Mouse (Mus musculus): ENCODE measurements around the gene Prkcg.

The Prkcg gene

DNA sequence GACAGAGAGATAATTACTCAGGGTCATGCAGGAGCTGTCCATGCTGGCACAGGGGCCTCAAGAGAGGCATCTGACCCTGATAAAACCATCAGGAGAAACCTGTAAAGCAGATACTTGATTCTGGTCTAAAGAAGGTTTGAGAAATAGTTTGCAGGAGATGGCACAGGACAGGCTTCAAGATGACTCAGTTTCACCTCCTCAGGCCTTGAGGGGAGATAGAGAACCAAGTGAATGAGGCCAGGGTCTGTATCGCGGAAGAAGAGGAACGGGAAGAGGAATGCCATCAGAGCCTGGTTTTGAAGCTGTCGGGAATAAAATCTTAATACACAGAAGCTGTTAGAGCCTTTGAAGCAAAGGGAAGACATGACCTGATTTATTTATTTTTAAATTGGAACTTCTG is 28.7 kb downstream of the Prkcg start:
- DNase-seq (ENCODE audit: low read depth) = no peak

DNA sequence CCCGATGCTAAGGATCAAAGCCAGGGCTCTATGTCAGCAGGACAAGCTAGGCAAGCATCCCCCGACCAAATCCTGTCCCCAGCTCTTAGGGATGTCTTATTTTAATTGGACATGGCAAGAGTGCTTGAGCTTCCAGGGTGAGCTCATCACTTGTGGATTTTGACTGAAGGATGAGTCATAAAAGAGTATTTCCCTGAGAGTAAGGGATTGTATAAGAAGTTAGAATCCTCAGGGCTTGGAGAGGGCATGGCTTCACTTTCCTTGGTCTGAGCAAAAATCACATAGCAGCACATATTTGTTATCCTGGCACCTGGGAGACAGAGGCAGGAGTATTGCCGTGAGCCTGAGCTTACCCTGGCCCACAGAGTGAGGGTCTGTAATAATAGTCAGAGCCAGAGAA is 31.9 kb downstream of the Prkcg start:
- no peak for DNase-seq (ENCODE audit: low read depth)

DNA sequence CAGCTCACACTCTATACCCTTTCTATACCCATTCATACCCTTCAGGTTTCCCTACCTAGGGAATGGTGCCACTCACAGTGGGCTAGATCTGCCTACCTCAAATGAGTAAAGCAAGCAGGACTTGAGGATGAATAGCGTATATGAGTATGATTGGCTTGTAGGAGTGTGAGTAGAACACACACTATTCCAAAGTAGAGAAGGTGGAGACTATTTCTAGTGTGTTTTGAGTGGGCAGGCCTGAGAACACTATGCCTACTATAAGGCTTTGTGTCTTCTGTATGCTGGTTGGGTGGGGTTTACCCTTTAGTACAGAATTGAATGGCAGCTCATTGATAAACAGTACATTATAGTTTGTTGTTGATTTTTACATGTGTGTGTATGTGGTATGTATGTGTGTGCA is 34.8 kb downstream of the Prkcg start:
- DNase-seq (ENCODE audit: low read depth) = no peak

DNA sequence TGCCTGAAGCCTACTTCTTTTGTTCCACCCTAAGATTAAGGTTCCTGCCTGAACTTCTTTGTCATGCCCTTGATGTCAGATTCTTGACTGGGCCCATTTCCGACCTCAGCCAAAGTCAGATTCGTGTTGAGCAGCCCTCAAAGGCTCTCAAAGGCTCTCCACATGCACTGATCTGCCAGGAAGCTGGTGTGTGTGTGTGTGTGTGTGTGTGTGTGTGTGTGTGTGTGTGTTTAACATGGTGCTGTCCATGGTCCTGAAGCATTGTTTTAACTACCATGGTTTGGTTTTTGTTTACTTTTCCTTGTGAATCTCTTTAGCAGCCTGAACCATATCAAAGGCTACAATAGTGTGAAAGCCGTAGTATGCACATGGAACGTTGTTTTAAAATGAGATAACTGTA is 39.0 kb downstream of the Prkcg start:
- DNase-seq (ENCODE audit: low read depth) = no peak

DNA sequence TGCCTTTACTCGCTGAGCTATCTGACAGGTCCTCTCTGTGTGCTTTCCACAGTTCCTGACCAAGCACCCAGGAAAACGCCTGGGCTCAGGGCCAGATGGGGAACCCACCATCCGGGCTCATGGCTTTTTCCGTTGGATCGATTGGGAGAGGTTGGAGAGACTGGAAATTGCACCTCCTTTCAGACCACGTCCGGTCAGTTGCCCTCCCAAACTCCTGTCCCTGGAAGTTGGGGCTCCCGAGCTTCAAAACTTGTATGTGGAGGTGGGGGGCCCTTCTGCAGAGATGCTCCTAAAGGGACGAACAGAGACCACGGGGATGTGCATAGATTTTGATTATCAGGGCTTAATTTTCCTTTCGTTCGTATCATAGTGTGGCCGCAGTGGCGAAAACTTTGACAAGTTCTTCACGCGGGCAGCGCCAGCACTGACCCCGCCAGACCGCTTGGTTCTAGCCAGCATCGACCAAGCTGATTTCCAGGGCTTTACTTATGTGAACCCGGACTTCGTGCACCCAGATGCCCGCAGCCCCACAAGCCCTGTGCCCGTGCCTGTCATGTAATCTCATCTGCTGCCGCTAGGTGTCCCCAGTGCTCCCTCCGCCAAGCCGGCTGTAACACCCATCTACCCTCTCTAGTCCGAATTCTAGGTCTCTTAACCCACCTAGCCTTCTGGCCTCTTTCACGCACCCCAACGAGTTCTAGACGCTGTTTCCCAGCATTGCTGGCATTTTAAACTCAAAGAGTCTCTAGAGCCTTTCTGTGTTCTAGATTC is 41.0 kb downstream of the Prkcg start:
- peak; percentile 22 for DNase-seq (ENCODE audit: low read depth)

DNA sequence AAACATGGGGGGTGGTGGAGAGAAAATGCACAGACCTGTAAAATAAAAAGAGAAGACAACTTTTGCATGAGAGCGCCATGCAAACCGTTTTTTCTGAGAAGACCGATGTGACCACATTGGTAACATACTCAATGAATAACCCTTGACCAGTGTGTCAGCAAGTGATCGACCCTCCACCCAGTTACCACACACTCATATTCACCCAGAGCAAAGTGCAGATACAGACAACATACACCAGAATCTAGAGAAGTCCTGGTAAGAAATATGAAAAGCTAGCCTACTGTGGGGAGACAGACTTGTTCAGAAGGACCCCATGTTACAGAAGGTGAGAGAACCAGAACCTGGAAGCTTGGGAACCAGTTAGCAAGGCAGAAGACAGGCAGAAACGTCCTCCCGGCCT is 42.2 kb downstream of the Prkcg start:
- no peak for DNase-seq (ENCODE audit: low read depth)

DNA sequence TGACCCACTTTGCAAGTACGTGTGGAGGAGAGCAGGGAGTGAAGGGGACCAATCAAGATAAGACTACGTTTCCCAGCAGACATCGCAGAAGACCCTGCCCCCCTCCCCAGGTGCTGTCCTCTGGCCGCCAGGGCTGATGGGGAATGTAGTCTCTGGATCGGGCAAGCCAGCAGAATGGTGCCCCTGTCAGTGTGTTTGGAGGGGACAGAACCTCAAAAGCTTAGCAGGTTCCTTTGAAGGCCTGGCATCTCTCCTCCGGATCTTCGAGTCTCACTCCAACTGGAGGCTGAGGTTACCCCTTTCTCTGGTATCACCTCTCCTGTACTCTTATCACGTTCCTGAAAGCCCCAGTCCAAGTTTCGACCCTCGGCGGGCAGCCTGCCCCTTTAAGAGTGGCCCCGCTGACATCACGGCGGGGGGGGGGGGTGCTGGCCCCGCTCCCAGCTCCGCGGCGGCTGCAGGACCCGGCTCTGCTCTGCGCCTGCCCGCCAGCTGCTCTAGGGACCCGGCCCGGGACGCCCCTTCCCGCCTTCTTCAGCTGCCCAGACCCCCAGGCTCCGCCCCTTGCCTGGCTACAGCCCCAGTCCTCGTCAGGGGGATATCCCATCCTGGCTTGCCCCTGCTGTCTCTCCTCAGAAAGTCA is 42.7 kb downstream of the Prkcg start:
- DNase-seq (ENCODE audit: low read depth) = no peak

DNA sequence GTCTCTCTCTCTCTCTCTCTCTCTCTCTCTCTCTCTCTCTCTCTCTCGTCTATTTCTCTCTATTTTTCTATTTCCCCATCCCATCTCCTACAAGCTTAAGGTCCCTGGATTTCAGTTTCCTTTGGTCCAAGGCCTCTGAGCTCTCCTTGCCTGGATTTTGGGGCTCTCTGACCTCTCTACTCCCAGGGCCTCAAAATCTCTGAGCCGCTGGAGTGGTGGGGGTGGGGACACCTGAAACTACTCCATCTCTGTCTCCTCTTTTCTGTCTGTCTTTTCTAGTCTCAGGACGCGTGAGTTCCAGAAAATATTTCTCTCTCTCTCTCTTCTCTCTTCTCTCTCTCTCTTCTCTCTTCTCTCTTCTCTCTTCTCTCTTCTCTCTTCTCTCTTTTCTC is 43.2 kb downstream of the Prkcg start:
- DNase-seq (ENCODE audit: low read depth) = no peak

DNA sequence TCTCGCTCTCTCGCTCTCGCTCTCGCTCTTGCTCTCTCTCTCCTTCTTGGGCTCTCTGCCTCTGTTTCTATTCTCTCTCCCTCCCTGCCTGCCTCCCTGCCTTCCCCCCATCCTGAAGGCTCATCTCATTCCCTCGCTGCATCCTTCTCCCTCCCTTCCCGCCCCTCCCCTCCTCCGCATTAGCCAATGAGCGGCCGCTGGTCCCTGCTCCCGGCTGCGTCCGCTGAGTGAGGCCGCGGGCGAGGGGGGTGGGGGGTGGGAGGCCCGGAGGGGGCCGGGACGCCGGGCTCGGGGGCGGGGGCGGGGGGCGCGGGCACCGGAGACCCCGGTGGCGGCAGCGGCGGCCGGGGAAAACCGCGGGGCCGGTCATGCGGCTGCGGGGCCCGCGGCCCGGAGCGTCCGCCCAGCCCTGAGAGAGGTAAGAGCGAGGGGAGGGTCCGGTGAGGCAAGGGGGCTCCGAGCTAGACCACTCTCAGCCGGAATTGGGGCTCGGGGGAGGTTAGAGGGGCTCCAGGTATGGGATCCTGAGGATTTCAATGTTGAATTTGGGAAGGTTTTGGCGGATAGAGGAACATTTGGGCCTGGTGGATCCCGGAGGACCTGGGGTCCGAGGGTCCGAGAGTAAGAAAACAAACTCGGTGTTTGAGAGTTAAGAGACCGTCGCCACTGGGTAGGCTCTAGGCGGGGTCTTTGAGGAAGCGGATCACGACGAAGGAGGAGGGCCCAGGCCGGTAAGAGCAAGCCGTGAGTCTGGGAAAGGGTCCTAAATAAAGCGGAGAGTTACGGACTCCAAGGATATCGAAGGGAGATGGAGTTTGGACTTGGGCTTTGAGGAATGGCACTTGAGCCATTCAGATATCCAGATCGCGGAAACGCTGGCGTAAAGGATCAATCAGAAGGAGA is 43.9 kb downstream of the Prkcg start, which contains the start of gene Cacng7:
Gene Cacng7, plus strand, starts transcription at position 337 of the 903 bp plus-strand sequence.
- no peak for DNase-seq (ENCODE audit: low read depth)

DNA sequence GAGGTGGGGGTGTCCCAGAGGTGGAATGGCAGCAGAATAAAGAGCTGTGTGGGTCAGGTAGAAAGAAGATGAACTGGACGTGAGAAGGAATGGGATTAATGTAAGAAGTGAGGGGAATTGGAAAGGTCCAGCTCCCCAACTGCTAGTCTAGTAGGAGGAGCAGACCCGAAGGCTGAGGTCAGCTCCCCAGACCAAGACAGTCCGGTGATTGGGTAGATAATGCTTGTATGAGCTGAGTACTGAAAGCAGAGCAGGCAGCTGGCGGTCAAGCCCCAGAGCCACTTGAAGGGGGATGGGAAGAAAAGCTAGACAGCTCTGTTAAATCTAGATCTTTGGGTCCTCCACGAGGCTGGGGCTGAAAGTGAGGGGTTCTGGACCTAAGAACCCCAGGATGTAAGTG is 44.6 kb downstream of the Prkcg start:
- DNase-seq (ENCODE audit: low read depth) = no peak

DNA sequence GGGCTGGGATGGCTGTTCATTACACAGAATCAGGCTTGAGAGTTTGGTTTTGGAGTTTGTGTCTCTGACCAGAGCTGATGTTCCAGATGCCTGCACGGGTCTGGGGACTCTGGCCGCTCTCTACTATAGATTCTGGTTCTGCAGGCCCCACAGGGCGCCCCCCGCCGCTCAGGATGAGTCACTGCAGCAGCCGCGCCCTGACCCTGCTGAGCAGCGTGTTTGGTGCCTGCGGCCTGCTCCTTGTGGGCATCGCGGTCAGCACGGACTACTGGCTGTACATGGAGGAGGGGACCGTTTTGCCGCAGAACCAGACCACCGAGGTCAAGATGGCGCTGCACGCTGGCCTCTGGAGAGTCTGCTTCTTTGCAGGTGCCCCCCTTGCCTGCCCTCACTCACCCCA is 47.4 kb downstream of the Prkcg start:
- DNase-seq (ENCODE audit: low read depth) = no peak

DNA sequence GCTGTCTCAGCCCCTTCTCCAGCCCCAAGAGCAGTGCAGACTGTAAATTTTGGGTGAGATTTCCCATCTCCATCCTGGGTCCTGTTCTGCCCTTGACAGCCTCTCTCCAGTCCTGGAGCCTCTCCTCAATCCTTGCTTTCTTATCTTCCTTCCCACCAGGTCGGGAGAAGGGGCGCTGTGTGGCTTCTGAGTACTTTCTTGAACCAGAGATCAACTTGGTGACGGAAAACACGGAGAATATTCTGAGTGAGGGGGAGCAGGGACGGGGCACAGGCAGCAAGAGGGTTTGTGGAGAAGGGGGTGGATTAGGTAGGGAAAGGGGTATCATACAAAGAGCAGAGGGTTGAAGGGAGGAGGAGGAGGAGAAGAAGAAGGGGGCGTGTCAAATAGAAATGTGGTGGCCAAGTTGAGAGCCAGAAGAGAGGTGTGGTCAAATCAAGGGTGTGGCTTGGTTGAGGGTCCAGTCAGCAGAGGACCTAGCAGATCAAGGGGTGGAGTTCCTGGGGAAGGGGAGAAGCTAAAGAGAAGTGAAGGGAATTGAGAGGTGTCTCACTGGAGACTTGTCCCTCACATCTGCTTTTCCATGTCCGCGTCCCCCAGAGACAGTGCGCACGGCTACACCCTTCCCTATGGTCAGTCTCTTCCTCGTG is 49.4 kb downstream of the Prkcg start:
- DNase-seq (ENCODE audit: low read depth) = no peak

DNA sequence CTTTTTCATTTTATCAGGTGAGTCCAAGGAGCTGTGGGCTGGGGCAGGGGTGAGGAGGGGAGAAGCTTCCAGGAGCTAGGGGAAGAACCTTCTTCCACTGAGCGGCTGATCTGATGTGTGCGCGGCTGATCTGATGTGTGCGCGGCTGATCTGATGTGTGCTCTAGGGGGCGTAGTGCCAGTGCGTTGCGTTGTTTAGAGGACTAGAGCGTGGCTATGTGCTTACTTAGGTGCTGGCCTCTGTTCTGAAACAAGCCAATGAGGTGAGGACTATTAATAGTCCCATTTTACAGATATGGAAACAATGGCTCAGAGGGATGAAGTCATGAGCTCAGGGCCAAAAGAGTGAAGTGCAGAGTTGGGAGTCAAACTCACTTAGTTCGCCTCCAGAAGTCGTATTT is 50.0 kb downstream of the Prkcg start:
- no peak for DNase-seq (ENCODE audit: low read depth)

DNA sequence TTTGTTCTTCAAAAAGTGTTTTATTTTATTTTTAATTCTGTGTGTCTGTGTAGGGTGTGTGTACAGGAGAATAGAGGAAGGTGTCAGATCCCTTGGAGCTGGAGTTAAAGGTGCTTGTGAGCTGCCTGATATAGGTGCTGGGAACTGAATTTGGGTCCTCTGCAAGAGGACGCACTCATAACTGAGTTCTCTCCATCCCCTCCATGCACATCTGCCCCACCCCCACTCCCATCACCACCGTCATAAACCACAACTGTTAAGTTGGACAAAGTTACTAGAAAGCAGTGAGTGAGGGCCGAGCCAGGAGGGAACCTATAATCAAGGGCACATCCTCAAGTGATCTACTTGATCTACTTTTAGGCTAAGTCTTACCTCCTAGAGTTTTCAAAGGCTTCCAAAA is 54.9 kb downstream of the Prkcg start:
- no peak for DNase-seq (ENCODE audit: low read depth)

DNA sequence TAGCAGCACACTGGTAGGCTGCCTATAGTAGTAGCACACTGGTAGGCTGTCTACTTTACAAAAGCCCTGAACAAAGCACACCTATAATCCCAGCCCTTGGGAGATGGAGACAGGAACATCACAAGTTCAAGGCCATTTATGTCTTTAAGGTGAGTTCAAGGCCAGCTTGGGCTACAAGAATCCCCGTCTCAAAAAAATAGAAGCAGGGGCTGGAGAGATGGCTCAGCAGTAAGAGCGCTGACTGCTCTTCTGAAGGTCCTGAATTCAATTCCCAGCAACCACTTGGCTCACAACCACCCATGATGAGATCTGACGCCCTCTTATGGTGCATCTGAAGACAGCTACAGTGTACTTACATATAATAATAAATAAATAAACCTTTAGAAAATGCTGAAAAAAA is 56.3 kb downstream of the Prkcg start:
- DNase-seq (ENCODE audit: low read depth) = no peak

DNA sequence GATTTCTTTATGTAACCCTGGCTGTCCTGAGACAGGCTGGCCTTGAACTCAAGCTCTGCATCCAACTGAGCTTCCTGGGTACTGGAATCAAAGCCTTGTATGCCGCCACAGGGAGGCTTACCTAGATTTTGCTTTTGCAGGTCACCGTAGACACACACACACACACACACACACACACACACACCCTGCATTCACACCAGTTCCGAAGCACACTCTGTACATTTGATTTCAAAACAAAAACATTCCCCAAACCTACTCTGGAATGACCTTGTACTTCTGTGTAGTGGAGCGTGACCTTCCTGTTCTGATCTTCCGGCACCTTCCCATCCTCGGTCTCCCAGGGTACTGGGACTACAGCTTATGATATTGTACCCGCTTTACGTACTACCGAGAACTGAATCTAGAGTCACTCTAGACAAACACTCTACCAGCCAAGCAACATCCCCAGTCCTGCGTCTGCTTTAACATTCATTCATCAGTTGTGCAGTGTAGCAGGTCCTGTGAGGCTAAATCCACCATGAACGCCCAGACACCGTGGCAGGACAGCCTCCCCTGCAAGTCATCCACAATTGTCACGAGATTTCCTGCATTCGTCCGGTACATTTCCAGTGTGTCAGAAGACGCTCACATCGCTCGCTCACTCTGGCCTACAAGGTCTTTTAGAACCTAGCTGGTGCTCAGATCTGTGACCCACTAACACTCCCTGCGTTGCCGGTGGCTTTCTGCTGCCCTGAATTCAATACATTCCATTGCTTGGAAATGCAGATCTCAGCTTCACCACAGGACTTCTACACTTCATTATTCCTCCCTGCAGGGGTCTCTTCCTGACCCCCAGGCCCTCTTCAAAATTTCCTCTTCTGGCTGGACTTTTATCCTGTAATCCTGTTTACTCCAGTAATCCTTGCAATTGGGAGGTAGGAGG is 58.6 kb downstream of the Prkcg start:
- DNase-seq (ENCODE audit: low read depth) = no peak

DNA sequence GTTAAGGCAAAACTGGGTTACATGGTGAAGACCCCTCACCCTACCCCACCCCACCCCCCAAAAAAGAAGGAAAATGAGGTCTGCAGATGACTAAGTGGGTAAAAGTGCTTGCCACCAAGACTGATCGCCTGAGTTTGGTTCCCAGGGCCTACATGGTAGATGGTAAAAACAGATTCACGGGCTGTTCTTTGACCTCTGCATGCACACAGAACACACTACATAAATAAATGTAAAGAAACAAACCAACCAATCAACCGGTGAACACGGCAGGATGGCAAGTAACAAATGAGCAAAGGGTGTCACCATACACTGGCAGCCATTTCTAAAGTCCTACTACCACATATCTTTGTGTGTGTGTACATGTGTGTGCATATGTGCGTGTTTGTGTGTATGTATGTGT is 59.3 kb downstream of the Prkcg start:
- DNase-seq (ENCODE audit: low read depth) = no peak

DNA sequence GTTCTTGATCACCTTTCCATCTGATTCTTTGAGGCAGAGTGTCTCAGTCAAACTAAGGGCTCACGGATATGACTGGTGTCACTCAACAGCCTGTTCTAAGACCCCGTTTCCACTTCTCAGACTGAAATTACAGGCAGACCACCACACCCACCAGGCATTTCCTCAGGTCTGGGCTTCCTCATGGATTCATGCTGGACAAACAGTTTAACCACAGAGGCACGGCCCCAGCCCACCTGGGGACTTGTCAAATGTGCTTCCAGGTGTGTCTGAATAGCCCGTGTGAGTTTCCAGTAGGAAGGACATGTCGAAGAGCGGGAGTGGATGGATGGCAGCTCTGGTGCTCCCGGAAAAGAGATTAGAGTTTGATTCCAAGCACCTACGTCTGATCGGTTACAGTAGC is 60.8 kb downstream of the Prkcg start:
- no peak for DNase-seq (ENCODE audit: low read depth)

DNA sequence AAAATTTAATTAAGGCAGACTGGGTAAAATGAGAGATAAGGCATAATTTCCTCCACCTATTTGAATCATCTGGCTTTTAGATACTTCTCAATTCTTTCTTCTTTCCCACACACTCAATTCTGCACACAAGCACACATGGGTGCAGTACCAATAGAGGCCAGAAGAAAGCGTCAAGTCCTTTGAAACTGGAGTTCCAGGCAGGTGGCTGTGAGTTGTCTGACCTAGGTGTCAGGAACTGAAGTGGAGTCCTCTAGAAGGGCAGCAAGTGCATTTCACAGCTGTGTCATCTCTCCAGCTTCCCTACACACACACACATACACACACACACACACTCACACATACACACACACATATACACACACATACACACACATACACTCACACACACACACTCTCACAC is 62.6 kb downstream of the Prkcg start:
- DNase-seq (ENCODE audit: low read depth) = no peak

DNA sequence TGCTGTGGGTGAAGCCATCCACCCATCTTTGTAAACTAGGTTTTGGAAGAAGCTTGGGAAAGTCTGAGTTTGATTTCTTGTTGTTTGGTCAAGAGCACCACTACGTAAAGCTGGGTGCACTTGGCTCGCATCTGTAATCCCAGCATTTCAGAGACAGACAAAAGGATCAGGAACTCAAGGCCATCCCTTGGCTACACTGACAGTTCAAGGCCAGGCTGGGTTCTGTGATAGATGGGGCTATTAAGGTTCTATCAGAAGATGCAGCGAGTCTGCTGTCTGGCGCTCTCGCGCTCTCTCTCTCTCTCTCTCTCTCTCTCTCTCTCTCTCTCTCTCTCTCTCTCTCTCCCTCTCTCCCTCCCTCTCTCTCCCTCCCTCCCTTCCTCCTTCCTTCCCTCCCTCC is 65.9 kb downstream of the Prkcg start:
- no peak for DNase-seq (ENCODE audit: low read depth)

DNA sequence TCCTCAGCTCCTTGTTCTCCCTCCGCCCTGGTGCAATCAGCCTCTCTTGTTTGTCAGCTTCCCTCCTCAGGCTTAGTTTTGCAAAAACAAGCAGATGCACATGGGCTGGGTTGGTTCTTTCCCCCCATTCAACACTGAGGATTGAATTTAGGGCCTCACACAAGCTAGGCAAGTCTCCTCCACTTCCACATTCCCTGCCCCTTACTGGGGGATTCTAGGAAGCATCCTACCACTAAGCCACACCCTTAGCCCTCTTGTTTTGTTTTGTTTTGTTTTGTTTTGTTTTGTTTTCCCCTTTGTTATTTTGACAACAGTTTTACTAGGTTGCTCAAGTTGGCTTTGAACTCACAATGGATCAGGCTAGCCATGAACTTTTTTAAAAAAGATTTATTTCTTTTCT is 71.7 kb downstream of the Prkcg start:
- no peak for DNase-seq (ENCODE audit: low read depth)
